Mouse (Mus musculus): ENCODE measurements around the gene Lrrc45. TPM values are rescaled to one million over a fixed set of nuclear protein-coding genes. Genes with fewer than 3 reads are reported as not detected.
A peak's percentile ranks its signal among the peaks of the same experiment; 100 is the strongest.

The Lrrc45 gene
- polyA plus RNA-seq, 1 experiment from 2014 or later: 30.9 TPM

DNA sequence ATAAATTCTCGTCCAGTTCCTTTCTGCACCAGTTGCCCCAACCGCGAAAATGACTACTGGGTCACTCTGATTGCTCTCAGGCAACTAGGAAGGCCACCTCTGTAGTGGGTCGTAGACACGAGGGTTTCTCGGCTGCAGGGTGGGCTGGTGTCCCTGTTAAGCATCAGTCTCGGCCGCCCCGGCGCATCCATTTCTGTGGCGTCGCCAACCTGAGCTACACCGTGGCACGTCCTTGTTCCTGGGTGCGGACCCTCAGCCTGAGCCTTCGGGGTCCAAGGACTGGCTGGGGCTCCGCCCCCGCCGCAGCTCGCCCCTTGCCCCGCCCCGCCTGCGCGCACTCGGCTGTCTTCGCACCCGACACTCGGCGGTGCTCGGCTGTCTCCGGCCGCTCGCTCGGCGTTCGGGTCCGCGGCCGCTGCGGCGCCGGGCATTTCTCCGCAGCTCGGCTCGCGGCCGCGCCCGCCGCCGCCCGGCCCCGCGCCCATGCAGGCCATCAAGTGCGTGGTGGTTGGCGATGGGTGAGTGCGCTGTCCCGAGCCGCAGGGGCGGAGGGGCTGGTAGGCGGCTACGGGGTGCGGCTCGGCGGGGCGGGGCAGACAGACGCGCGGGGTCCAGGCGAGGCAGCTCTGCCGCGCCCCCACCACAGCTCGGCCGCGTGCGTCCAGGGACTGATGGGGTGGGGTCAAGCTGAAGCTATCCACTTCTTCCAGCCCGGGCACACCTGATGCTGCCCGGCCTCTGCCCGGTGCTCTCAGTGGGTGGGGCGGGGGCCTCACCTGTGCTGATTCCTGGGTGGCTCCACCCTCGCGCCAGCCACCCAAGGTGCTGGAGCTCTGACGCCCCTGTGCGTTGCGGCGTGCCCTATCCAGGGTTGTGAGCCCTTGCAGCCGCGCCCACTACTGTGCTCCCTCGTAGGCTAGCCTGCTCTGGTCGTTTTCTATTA, 7.7 kb downstream of the Lrrc45 start, which contains the start of gene Rac3:
Gene Rac3, plus strand, starts transcription at position 347 of the 943 bp plus-strand sequence.
- Histone ChIP-seq H3K4me1 (ENCODE audit: control insufficient read depth, insufficient read depth, low read length) (peaks cover 12% of the 10 kb centered on the region), H3K36me3 (ENCODE audit: control insufficient read depth, insufficient read depth, low read length) (peaks cover 14% of the 10 kb centered on the region), H3K9ac (ENCODE audit: low read length) (peak within 1 kb of the TSS; percentile 77), H3K27me3 (ENCODE audit: control insufficient read depth, insufficient read depth, low read length) (peaks cover 22% of the 10 kb centered on the region; the same call in 1 of the 2 replicates), H3K4me2 (peak within 1 kb of the TSS; percentile 97), H3K27ac (ENCODE audit: low read depth, low read length) (no peak within 1 kb of the TSS), H3K9me3 (ENCODE audit: control insufficient read depth, low read length) (no peaks in the 10 kb centered on the region), H3K4me3 (ENCODE audit: low read depth, low read length) (peak within 1 kb of the TSS; percentile 57)
- peak; percentile 90 for ATAC-seq (ENCODE audit: low FRiP score)
- WGBS: 1% methylated on average over 88 of the region's 90 CpGs
- DNase-seq (ENCODE audit: low spot score, missing footprints): peak; percentile 98

DNA sequence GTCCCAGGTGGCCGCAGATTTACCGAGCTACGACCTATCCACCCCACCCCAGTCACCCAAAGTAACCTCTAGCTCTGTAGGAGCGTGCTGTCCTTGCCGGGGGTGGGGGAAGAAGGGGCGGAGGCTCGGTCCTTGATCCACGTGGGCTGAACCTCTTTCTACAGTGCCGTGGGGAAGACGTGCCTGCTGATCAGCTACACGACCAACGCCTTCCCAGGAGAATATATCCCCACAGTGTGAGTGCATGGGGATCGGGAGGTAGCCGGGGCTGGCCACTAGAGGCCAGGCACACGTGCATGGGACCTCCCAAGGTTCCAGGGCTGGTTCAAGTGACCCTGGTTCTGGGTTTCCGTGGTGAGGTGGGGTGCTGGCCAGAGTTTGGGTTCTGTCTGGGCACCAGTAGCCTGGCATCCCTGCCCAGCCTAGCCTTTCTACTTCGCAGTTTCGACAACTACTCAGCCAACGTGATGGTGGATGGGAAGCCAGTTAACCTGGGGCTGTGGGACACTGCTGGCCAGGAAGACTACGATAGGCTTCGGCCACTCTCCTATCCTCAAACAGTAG, 8.4 kb downstream of the Lrrc45 start:
- DNase-seq (ENCODE audit: low spot score, missing footprints) (no peak), ATAC-seq (ENCODE audit: low FRiP score) (0 out of 2 replicates have a peak, but pooled peaks have one; percentile 1)
- peaks cover 22% of the 10 kb centered on the region; the same call in 1 of the 2 replicates for H3K27me3 ChIP-seq (ENCODE audit: control insufficient read depth, insufficient read depth, low read length)
- no peaks in the 10 kb centered on the region for H3K9me3 ChIP-seq (ENCODE audit: control insufficient read depth, low read length)
- H3K27ac ChIP-seq (ENCODE audit: low read depth, low read length): no peak overlapping the region
- peak overlapping the region; percentile 77 for H3K9ac ChIP-seq (ENCODE audit: low read length)
- H3K4me2 ChIP-seq: peak overlapping the region; percentile 97
- peaks cover 15% of the 10 kb centered on the region for H3K4me1 ChIP-seq (ENCODE audit: control insufficient read depth, insufficient read depth, low read length)
- peaks cover 11% of the 10 kb centered on the region for H3K36me3 ChIP-seq (ENCODE audit: control insufficient read depth, insufficient read depth, low read length)
- peak overlapping the region; percentile 57 for H3K4me3 ChIP-seq (ENCODE audit: low read depth, low read length)
- 19% methylated on average over 21 of the region's 21 CpGs for WGBS

DNA sequence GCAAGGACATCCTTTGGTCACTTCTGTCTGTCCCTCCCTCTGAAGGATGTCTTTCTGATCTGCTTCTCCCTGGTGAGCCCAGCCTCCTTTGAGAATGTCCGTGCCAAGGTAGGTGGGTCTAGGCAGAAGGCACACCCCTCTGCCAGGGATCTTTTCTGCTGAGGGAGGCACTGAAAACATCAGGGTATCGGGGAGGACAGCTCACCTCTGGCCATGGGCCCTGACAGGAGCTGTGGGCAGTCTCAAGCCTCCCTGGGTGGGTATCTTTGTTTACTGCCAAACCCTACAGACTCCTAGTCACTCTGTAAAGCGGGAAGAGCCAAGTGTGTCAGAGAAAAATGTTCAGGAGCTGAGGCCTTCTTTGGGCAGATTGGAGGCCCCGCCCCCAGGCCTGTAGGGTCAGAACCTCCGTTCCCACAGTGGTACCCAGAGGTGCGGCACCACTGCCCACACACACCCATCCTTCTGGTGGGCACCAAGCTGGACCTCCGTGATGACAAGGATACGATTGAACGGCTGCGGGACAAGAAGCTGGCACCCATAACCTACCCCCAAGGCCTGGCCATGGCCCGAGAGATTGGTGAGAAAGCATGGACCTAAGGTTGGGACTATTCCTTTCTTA, 9.1 kb downstream of the Lrrc45 start:
- Histone ChIP-seq H3K36me3 (ENCODE audit: control insufficient read depth, insufficient read depth, low read length) (peaks cover 11% of the 10 kb centered on the region), H3K4me2 (no peak overlapping the region), H3K9me3 (ENCODE audit: control insufficient read depth, low read length) (no peaks in the 10 kb centered on the region), H3K27me3 (ENCODE audit: control insufficient read depth, insufficient read depth, low read length) (peaks cover 22% of the 10 kb centered on the region; the same call in 1 of the 2 replicates), H3K4me1 (ENCODE audit: control insufficient read depth, insufficient read depth, low read length) (peaks cover 15% of the 10 kb centered on the region), H3K9ac (ENCODE audit: low read length) (no peak overlapping the region), H3K4me3 (ENCODE audit: low read depth, low read length) (no peak overlapping the region), H3K27ac (ENCODE audit: low read depth, low read length) (no peak overlapping the region)
- ATAC-seq (ENCODE audit: low FRiP score) (no peak), DNase-seq (ENCODE audit: low spot score, missing footprints) (no peak)
- 87% methylated on average over 11 of the region's 11 CpGs for WGBS

DNA sequence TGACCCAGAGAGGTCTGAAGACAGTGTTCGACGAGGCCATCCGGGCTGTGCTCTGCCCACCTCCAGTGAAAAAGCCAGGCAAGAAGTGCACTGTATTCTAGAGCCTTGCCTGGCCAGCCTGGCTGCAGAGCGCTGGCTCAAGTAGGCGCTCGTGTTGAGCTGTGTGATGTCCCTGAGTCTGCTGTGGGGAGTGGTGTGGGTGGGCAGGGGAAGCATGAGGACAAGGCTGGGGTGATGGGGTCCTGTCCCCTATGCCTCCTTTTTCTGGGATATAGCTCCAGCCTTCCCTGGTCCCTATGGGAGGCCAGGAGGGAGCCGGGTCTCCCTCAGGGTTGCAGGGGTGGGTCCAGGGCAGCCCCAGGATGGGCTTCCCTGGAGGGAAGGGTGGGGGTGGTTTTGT, 9.8 kb downstream of the Lrrc45 start:
- WGBS: 90% methylated on average over 7 of the region's 7 CpGs
- peaks cover 22% of the 10 kb centered on the region; the same call in 1 of the 2 replicates for H3K27me3 ChIP-seq (ENCODE audit: control insufficient read depth, insufficient read depth, low read length)
- H3K9ac ChIP-seq (ENCODE audit: low read length): no peak overlapping the region
- no peak overlapping the region for H3K4me3 ChIP-seq (ENCODE audit: low read depth, low read length)
- H3K9me3 ChIP-seq (ENCODE audit: control insufficient read depth, low read length): no peaks in the 10 kb centered on the region
- H3K4me1 ChIP-seq (ENCODE audit: control insufficient read depth, insufficient read depth, low read length): peaks cover 15% of the 10 kb centered on the region
- peaks cover 6% of the 10 kb centered on the region for H3K36me3 ChIP-seq (ENCODE audit: control insufficient read depth, insufficient read depth, low read length)
- H3K4me2 ChIP-seq: no peak overlapping the region
- no peak overlapping the region for H3K27ac ChIP-seq (ENCODE audit: low read depth, low read length)
- DNase-seq (ENCODE audit: low spot score, missing footprints) (no peak), ATAC-seq (ENCODE audit: low FRiP score) (no peak)

DNA sequence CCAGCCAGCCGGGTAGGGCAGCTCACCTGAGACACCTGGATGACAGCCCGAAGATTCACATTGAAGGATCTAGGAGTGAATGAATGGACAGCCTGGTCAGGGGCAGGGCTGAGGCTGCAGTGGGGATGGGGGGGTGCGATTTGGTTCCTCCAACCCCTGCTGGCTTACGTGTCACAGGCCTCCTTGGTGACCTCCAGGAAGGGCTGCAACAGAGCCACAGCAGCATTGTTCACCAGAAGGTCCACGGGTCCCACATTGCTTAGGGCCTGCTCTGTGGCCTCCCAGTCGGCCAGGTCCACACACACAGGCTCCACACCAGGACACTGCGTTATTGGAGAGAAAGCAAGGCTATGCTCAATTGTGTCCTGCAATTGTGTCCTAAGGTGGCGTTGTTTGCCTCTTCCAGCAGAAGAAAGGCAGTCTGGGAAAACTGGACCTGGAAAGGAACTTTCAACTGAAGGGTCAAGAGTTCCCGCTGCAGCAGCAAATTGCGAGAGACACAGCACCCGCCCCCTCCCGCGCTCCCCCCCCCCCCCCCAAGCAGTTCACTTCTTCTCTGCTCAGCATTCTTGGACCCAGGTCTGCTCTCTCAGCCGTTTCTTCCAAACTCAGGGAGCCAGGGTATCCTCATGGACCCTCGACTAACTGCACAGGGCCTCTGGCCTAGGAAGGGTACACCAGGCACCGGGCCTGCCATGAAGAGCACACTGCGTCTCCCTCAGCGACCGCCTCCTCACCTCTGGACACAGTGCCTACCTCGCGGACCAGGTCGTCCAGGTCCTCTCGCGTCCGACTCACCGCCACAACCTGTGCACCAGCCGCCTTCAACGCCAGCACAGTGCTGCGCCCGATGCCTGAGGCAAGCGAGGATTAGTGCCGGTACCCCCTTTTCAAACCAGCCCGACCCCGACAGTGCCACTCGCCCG, 12.8 kb downstream of the Lrrc45 start:
- Histone ChIP-seq H3K4me3 (ENCODE audit: low read depth, low read length) (peak overlapping the region; percentile 54), H3K27me3 (ENCODE audit: control insufficient read depth, insufficient read depth, low read length) (peaks cover 20% of the 10 kb centered on the region; the same call in 1 of the 2 replicates), H3K4me1 (ENCODE audit: control insufficient read depth, insufficient read depth, low read length) (peaks cover 11% of the 10 kb centered on the region), H3K36me3 (ENCODE audit: control insufficient read depth, insufficient read depth, low read length) (no peaks in the 10 kb centered on the region), H3K4me2 (peak overlapping the region; percentile 65), H3K9ac (ENCODE audit: low read length) (peak overlapping the region; percentile 57; the same call in 1 of the 2 replicates), H3K9me3 (ENCODE audit: control insufficient read depth, low read length) (no peaks in the 10 kb centered on the region), H3K27ac (ENCODE audit: low read depth, low read length) (no peak overlapping the region)
- DNase-seq (ENCODE audit: low spot score, missing footprints): no peak
- peak; percentile 43 for ATAC-seq (ENCODE audit: low FRiP score)
- WGBS: 18% methylated on average over 36 of the region's 36 CpGs

DNA sequence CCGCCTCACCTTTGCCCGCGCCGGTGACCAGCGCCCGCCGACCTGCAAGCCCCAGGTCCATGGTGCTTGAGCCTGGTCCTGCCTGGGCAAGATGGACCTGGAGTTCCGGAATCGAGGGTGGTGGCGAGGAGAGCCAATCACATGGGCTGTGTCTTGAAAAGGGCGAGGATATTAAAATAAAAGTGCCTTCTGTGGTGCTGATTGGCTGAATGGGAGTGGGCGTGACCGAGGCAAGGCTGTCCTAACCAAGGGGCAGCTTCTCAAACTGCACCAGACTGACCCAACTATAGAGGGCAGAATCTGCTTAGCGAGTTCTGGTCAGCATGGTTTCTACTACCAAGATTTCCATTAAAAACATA, 13.4 kb downstream of the Lrrc45 start, which contains the start of gene Dcxr:
Gene Dcxr, minus strand, starts transcription at position 113 of the 359 bp plus-strand sequence.
- ATAC-seq (ENCODE audit: low FRiP score): peak; percentile 88
- Histone ChIP-seq H3K4me3 (ENCODE audit: low read depth, low read length) (peak within 1 kb of the TSS; percentile 54), H3K36me3 (ENCODE audit: control insufficient read depth, insufficient read depth, low read length) (no peaks in the 10 kb centered on the region), H3K27me3 (ENCODE audit: control insufficient read depth, insufficient read depth, low read length) (peaks cover 14% of the 10 kb centered on the region; the same call in 1 of the 2 replicates), H3K9ac (ENCODE audit: low read length) (peak within 1 kb of the TSS; percentile 57; the same call in 1 of the 2 replicates), H3K27ac (ENCODE audit: low read depth, low read length) (no peak within 1 kb of the TSS), H3K4me1 (ENCODE audit: control insufficient read depth, insufficient read depth, low read length) (peaks cover 5% of the 10 kb centered on the region; the same call in 1 of the 2 replicates), H3K4me2 (peak within 1 kb of the TSS; percentile 65), H3K9me3 (ENCODE audit: control insufficient read depth, low read length) (no peaks in the 10 kb centered on the region)
- 0% methylated on average over 14 of the region's 14 CpGs for WGBS
- peak; percentile 94 for DNase-seq (ENCODE audit: low spot score, missing footprints)

DNA sequence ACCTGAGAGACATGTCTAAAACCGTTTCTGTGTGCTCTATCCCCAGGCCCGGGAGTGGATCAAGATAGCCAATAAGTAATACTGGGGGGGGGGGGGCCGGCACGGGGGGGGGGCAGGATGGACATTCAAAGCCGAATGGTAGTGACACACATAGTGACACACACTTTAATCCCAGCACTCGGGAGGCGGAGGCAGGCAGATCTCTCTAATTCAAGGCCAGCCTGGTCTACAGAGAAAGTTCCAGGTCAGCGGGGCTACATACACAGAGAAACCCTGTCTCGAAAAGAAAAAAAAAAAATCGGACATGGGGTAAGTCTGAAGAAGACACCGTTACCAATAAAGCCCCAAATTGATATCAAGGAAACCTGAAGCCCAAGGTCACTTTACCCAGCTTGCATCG, 13.8 kb downstream of the Lrrc45 start:
- peaks cover 3% of the 10 kb centered on the region; the same call in 1 of the 2 replicates for H3K4me1 ChIP-seq (ENCODE audit: control insufficient read depth, insufficient read depth, low read length)
- WGBS: 54% methylated on average over 12 of the region's 12 CpGs
- no peak overlapping the region for H3K4me2 ChIP-seq
- ATAC-seq (ENCODE audit: low FRiP score) (peak; percentile 11; the same call in 1 of the 2 replicates), DNase-seq (ENCODE audit: low spot score, missing footprints) (no peak)
- no peak overlapping the region for H3K27ac ChIP-seq (ENCODE audit: low read depth, low read length)
- H3K9ac ChIP-seq (ENCODE audit: low read length): no peak overlapping the region
- no peak overlapping the region for H3K4me3 ChIP-seq (ENCODE audit: low read depth, low read length)
- no peaks in the 10 kb centered on the region for H3K36me3 ChIP-seq (ENCODE audit: control insufficient read depth, insufficient read depth, low read length)
- peaks cover 10% of the 10 kb centered on the region; the same call in 1 of the 2 replicates for H3K27me3 ChIP-seq (ENCODE audit: control insufficient read depth, insufficient read depth, low read length)
- H3K9me3 ChIP-seq (ENCODE audit: control insufficient read depth, low read length): no peaks in the 10 kb centered on the region
